Mouse (Mus musculus): ENCODE data around the gene Birc5.
A peak's percentile ranks its signal among the peaks of the same experiment; 100 is the strongest.

Gene Birc5

DNA sequence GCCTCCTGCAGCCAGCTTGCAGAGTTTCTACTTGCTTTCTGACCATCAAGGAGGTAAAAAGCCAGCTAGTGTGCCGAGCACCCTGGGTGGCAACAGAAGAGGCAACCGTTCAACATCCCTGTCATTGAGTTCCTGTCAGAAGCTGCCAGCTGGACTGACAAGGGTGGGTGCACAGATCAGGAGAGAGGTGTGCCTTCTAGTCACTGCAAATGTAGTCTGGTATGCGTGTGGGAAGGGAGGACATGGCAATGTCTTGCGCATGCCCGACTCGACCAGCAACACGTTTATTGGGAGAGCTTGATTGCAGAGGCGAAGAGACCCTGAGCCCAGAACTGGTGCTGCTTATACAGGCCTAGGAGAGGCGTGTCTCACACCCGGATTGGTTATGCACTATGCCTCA, 8.4 kb downstream of the Birc5 start:
- no peak for DNase-seq

DNA sequence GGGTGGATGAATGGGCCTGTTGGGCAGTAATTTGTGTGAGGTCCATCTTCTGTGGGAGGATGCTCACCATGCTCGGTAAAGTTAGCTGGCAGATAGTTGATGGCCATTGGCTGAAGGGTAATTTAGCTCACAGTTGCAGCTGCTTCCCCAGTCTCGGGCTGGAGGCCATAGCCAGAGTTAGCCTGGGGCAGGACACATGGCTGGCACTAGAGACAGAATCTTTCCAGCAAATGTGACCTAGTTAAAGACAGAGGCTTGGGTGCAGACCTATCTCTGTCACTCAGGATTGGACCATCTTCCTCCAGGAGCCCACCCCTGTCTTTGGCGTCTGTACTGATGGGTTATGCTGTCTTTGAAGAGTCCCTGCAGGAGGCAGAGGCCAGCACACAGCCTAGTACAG, 9.3 kb downstream of the Birc5 start:
- no peak for DNase-seq

DNA sequence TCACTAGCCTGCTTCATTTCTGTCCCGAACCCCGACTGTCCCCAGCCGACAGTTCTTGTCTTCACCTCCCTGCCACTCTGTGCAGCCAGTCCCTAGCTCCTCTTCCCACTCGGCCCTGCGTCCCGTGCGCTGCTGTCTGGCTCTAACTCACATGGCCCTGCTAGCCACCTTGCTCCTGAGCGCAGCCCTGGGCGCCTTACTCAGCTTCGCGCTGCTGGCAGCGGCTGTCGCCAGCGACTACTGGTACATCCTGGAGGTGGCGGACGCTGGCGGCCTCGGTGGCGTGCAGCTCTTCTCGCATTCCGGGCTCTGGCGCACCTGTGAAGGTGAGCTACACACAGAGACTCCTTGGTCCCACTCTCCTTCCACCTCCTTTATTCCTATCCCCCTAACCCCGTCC, 11.6 kb downstream of the Birc5 start, which contains the start of gene Tmem235:
Gene Tmem235 (plus strand): TSS at position 152 of the 400 bp plus-strand sequence.
- peak; percentile 76 for DNase-seq

DNA sequence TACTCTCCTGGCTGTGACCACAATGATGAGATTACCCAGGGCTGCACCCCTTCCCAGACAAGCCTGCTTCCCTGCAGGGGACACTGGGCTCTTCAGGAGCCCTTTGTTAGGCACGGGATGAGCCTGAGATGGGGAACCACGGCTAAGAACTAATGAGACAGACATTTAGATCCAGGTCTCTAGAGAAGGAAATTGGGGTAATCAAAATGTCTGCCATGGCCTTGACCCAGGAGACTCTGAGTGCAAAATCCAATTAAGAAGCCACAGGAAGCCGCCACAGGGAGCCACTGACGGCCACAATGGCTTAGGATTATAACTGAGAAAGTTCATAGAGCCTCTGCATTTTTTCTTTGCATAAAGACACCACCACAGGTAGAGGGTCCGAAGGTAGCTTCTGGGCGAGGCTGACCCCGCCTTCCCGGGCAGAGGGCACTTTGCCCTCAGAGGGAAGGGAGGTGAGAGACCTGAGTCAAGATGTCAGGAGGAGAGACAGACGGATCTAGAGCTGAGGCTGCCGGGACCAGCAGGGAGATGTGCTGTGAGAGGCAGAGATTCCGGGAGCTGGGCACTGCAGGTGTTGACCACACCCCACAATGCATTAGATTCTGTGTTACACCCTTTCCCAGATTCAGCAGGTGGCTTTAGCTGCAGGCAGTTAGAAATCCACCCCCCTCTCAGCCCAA, 14.3 kb downstream of the Birc5 start:
- DNase-seq: no peak

DNA sequence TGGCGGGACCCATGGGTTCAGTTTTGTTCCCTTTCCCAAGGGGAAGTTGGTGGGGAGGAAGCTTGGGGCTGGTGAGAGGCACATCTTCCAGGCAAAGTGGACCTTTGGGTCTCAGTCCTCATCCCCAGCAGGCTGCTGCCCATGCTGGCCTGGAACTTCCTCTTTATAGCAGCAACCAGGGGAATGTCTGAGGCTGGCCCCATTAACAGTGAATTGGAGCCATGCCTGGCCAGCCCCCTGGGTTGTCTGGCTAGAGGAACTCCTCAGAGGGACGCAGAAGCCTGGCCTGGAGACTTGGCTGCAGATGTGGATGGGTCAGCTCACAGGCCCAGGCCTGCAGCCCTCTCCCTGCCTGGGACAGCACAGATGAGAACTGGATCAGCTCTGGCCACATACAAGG, 15.8 kb downstream of the Birc5 start:
- DNase-seq: no peak

DNA sequence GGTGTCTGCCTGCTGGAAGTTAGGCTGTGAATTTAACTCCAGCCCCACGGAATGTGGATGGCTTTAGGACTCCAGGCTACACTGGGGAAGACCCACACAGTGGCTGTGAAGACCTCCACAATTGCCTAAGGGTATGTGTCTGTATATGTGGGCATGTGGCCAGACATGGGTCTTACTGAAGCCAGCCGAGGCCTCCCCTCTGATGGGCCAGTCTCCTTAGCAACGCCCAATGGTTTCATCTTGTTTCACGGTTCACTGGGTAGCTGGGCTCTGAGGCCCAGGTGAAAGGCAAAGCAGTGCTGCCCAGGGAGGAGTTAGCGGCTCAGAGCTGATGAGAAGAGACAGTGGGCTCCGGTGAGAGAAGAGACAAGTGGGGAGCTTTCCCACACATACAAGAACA, 16.9 kb downstream of the Birc5 start:
- DNase-seq: no peak

DNA sequence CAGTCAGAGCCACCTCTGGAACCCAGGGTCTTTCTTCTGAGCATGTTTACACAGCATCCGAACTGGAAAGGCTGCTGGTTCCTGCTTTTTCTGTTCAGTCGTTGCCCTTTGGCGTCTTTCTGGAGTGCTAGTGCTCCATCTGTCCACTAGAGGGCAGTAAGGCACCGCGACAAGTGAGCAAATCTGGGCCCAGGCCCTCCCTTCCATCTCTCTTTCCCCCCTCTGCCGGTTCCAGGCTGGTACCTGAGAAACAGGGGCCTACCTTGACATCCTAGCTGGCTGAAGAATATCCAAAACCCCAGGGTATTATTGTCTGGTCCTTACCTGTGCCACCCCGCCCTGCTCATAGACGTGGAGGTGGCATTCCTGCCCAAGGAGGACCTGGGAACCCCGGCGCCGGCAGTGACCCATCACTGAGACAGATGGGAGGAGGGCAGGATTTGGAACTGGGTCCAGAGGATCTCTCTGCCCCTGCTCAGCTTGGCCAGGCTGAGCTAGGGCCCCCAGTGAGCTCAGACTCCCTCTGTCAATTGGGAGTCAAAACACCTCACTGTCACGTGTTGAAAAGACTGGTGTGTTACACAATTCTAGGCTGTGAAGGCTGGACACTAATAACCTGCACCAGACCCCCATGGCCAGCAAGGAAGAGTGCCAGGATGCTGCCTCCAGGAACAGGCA, 21.8 kb downstream of the Birc5 start:
- DNase-seq: peak; percentile 82

DNA sequence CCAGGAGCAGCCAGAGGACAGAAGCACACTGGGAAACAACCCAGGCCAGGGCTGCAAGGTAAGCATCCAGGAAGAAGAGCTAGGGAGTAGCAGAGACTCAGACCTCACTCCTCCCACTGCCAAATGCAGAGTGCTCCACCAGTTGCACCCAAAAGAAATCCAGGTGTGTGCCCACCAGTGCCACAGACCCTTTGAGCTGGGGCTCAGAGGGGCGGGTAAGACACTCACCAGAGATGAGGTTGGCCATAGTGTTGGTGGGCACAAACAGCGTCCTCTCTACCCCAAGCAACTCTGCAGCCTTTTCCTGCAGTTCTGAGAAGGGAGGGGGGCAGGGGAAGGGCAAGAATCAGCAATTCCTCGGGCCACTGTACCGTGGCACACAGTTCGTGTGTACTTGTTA, 22.3 kb downstream of the Birc5 start:
- no peak for DNase-seq

DNA sequence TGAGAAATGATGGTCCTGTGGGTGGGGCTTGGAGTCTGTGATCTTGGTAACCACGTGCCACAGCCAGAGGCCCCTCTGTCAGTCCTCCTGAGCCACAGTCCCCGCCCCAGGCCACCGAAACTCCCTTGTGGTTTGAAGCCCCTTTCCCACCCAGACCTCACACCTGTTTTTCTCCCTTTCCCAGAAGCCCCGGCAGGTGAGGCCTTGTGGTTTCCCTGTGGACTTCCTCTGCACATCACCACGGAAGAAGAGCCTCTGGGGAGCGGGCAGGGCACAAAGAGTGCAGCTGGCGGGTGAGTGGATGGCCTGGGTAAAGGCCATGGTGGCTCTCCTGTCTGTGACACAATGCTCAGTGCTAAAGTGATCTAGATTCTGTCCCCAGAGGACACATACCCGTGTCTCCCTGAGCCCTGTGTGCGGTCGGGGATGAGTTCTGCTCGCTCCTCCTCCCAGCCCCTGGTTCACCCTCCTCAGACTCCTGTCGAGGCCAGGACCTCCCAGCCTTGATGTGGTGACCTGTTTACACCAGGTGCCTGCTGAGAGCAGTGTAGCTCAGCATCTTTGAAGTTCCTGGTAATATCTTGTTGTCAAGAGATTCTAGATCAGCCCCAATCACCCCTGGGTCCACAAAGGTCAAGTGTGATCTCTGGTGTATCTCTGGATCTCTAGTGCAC, 23.0 kb downstream of the Birc5 start:
- peak; percentile 90 for DNase-seq

DNA sequence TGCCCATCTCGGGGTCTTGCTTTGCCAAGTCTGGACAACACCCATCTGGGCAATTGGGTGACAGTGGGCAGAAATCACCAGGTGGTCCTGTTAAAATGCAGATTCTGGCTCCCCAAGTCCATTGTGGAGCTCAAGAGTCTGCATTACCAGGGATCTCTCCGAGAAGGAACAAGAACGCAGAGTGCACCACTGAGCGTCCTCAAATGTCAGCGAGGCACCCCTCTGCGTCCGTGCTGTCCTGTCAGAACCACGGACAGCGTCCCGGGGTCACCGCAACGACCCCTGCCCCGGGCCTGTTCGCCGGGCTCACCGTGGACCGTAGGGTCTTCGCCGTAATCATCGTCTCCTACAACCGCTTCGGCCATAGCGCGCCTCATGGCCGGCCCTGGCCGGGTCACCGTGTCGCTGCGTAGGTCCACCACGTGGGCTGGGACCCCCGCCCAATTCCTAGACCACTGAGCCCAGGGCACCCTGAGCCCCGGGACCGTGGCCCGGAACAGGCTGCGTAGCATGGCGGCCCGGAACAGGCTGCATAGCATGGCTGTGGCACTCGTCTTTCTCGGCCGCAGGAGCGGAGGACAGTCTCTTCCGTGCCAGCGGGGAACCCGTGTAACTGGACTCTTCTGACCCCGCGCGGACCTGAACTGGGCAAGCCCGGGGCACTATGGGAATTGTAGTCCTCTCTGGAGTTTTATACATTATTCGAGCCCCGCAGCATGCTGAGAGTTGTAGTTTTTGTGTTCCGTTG, 24.0 kb downstream of the Birc5 start, which contains the start of gene Tha1:
Gene Tha1 (minus strand): TSS at position 621 of the 748 bp plus-strand sequence.
- peak; percentile 78 for DNase-seq

DNA sequence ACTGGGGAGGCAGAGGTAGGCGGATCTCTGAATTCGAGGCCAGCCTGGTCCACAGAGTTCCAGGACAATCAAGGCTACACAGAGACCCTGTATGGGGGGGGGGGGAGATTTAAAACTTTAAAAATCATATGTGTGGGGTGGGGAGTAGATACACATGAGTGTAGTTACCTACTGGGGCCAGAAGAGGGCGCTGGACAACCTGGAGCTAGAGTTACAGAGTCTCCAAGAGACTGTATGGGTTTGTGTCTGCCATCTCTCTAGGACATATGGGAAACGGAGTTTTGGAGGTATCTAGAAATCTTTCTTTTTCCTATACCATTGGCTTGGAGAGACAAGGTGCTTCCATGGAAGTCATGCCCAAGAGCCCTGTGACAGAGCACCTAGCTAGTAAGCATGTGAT, 25.4 kb downstream of the Birc5 start:
- peak; percentile 83 for DNase-seq

DNA sequence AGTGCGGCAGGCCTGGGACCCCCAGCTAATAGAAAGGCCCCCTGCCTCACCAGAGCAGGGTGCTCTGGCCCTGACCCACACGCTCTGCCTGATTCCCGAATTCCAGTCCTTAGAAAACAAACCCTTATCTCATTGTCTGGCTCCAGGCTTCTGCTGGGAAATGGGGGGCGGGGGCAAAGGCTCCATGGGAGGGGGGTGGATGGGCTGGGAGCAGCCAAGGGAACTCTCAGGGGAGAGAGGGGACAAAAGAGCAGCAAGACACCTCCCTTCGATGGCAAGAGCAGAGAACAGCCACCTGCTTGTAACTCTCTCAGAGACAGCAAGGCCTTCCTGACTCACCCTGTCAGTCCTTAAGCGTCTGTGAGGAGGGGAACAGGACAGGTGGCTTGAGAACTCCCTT, 26.6 kb downstream of the Birc5 start:
- DNase-seq: peak; percentile 35

DNA sequence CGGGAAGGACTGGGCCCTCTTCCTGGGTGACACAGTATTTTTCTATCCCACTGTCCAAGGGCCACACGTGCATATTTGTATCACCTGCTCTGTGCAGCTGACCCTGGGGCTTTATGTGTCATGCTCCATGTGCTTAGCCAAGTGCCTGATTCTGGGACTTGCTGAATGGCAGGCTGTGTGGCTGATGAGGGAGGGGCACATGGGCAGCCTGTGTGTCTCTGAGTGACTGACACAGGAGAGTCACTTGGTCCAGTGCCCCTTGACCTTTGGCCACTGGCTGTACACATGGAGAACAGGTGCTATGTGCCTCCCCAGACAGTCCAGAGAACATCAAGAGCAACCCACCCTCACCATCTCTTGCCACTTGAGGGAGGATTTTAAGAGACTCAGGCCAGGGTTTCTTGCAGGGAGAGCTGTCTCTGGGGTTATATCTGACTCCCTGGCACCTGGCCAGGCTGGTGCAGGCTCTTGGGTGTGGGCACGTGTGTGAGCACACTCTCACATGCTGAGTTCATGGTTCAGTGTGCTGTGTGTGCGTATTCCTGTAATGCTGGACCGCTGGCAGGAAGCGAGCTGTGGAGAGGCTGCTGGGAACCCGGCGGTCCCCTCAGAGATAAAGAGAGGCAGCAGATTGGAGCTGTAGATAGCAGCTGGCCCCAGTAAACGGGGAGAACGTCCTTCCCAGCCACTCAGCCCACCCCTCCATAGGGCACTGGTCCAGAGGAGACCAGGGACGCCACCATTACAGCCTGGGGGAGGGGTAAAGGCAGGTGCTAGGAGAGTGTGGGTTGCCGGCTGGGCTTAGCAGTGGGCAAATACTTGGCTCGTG, 29.1 kb downstream of the Birc5 start:
- DNase-seq: peak; percentile 73

DNA sequence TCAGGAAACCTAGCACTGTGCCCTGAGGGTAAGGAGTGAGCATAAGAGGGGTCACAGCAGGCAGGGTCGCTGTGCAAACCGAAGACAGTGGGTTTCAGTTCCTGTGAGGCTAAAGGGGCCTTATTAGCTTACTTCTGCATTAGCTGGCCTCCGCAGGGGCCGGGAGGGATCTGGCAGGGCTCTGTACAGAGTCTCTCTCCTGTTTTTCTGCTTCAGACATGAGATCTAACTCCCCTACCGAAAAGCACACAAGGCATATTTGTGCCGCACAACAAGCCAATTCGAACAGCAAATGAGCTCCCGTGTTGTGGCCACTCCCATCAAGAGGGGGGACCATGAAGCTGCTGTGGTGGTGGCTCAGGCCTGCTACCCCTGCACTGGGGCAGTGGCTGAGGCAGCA, 29.8 kb downstream of the Birc5 start:
- DNase-seq: peak; percentile 49

DNA sequence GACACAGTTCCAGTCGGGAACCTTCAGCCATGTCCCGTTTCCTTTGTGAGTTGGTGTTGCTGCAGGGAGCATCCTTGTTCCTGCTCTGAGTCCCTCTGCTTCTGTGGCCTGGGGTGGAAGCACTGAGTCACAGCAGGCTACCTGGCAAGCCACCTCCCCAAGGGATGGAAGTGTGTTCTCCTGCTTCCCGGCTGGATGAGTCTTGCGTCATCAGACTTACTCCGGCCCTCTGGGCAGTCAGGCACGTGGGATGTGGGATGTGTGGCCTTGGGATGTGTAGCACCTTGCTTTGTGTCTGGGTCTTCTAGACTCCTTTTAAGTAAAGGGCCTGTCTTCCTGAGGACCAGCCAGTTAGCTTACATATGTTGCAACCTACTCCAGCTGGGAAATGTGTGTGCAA, 30.6 kb downstream of the Birc5 start:
- DNase-seq: peak; percentile 22

DNA sequence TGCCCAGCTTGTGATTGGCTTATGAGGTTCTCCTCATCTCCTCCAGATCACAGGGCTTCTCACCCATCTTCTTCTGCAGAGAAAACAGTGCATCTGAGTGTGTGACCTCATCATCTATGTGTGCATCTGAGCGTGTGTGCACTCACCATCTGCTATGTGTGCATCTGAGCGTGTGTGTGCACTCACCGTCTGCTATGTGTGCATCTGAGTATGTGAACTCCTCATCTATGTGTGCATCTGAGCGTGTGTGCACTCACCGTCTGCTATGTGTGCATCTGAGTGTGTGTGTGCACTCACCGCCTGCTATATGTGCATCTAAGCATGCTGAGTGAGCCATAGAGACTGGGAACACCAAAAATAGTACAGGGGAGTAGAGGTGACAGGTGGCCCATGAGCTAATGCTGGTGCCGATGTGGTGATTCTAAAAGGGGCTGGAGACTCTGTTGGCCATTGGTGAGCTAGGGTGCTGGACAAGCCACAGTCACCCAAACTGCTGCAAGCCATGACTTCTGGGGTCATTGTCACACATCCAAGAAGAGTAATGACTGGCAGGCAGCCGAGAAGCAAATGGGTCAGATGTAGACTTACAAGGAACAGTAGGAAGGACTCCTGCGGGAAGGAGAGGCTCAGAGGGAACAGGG, 31.4 kb downstream of the Birc5 start:
- DNase-seq: no peak

DNA sequence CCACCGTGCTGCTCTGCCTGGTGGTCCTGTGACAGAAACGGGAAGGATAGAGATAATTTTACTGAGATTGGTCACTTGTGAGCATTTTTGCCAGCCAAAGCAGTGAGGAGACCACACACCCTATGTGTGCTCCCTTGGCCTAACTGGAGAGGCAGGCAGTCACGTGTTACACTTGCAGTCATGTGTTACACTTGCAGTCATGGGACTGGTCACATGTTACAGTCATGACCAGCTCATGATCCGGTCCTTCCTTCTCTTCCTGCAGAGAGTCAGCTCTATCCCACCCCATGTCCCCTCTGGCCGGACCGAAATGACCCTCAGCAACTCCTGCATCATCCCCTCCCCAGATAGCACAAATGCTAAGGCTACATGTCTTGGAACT, 31.9 kb downstream of the Birc5 start:
- DNase-seq: no peak

DNA sequence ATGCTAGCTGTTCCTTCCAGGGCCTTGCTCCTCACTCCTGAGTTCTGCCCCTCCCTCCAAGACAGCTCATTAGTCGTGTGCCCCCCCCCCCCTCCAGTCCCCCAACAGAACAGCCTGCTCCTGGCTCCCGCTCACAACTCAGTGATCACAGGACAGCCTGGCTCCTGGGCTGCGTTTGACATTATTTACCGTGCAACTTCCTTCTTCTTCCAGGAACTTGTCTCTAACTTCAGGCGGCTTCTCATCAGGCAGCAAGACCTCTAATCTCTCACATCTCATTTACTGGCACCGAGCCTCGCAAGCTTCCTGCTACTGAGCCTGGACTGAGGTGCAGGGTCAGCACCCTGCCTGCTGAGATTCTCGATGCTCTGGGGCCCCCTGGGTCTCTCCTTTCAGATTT, 32.7 kb downstream of the Birc5 start:
- peak; percentile 35 for DNase-seq

DNA sequence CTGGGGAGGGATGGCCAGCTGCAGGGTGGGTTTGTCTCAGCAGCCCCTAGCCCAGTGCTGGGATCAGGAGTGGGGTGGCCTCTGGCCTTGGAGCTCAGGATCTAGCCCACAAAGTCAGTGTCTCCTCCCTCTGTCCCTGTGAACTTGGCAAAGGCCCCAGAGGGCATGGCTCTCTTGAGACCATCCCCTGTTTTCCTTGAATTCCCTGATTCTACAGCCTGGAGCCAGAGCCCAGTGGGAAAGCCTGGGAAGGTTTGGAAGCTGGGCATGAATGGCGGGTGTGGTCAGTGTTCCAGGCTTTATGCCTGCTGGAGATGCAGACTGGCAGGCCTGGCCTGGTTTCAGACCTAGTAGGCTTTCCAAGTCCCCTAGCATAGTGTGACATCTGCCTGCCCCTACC, 33.2 kb downstream of the Birc5 start:
- no peak for DNase-seq

DNA sequence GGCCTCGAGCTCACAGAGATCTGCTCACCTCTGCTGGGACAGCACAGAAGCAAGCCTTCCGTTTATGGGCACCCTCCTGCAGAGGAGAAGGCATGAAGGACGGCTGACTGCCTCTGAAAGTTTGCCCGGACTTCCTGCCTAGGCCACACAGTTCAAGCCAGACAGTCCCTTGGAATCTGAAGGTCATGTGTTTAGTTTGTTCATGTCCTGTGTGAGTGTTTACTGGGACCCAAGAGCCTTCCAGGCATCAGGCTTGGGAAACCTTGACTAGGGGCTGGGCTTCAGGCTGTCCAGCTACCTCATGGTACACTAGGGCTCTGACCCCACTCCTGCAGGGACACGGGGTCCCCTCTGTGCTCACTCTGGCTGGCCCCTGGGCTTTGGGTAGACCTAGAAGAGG, 36.9 kb downstream of the Birc5 start:
- DNase-seq: no peak

DNA sequence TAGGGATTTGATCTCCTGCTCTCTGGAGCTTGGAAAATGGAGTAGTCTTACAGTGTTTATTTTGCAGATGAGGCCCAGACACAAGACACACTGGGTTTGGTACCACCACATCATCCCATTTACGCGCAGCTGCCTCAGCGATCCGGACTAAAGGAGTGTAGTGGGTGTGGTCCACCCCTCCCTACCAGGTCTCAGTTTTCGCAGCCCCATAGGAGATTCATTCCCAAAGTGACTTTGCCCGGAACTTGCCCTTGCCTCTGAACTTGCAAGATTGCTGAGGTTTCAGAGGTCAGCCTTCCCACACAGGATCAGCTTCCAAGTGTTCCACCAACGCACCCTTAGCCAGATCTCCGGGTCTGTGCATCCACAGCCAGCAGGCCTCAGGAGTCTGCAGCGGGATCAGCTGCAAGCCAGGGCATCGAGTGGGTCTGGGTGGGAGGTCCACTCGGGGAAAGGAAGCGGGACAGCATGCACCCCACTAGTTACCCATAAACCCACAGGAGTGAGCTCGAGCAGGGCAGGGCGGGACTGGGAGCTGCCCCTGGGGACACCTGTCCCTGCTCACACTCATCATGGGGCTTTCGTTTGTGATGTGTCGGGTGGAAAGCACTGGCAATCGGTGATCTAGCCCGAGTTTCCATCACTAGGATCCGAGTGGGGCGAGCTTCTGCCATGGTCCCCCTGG, 39.3 kb downstream of the Birc5 start:
- no peak for DNase-seq

Measured in thymus, postnatal 4 days (tissue).